Mouse (Mus musculus) urinary bladder, adult 18-20 months (tissue): ENCODE results near the gene Fgf4.

Source experiments
- DNase-seq, 2 experiments: peaks; one replicate each; pipeline ENCODE4 v3.0.0; 2022; ENCODE audit warnings: low spot score in 2 of 2, mixed read lengths in 2 of 2

Fgf4 gene

GRCm38 (mm10) chr7:144847067-144847466, at the start of gene Fgf4:
Gene Fgf4, plus strand, starts transcription at chr7:144847367.
- no peak for DNase-seq

- no peak for DNase-seq
Observed at GRCm38 (mm10) chr7:144798471-144798870, 48.7 kb upstream of the Fgf4 start.

DNA sequence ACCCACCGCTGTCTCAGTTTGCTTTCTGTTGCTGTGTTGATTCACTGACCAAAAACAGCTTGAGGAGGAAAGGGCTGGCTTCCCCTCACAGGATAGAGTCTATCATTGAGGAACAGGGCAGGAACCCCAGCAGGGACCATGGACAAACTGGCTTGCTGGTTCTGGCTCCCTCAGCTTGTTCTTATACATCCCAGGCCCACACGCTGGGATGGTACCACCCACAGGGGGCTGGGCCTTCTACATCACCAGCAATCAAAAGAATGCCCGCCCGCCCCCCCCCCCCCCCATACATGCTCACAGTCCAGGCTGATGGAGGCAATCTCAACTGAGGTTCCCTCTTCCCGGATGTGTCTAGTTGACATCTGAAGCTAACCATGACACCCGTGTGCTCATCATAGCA, 40.1 kb upstream of the Fgf4 start:
- DNase-seq, result no peak

GRCm38 (mm10) chr7:144807976-144808577, 39.1 kb upstream of the Fgf4 start:
- DNase-seq, result no peak

DNA sequence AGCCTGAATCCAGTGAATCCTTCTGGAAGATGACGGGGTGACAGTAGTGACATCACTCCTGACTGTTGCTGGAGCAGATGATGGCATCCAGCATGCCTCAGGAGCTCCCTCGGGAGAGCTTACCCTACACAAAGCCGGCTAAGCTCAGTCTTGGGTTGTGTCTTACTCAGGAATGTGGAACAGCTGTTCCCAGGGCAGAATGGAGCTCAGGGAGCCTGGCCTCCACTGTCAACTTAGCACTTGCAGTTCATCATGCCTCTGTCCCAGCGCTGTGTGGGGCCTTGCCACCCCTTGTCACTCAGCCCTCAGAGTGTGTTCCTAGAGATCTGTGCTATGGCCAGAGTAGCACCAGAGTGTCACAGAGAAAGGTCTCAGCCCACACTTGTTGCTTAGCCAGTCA, 35.6 kb upstream of the Fgf4 start:
- no peak for DNase-seq

- DNase-seq, result no peak
Observed at GRCm38 (mm10) chr7:144821901-144822300, 25.3 kb upstream of the Fgf4 start.

- DNase-seq, result no peak
Observed at GRCm38 (mm10) chr7:144823988-144824387, 23.2 kb upstream of the Fgf4 start.

DNA sequence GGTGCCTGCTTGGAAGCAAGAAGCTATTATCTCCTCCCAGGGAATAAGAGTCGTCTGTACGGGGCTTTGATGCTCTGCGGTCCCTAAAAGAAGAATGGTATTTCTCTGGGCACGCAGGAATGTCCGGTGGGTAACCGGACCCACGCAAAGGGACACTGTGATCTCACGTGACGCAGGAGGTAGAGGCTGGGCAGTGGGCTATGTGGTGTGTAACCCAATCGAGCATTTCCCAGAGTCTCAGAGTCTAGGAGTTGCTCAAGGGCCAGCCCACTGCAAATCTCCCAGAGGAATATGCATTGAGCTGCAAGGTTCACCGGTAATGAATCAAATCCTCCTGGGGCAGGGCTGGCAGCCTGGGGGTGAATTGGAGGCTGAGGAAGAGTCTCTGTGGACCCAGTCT, 18.8 kb upstream of the Fgf4 start:
- no peak for DNase-seq

DNA sequence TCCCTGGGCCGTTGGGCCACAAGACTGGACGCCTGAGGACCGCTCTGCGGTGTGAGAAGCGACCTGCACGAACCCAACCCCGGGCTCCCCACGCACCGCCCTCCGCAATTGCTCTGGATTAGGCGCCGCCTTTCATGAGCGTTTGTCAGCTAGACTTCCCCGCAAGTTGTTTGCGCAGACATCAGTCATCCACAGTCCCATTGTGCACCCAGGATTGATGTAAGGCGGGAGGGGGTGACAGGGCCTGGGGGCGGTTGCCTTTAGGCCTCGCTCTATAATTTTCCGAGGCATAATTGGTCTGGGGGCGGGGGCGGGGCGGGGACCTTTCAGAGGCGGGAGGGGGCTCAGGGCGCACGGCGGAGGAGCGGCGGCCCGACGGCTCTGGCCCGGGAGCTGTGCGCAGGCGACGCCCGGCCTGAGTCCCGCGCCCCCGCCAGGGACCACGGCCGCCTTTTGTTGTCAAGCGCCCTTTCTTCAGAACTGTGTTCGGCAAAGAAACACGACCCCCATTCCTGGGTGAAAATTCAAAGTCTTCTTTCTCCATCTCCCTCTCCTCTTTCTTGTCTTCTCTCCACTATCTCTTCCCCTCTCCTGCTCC, 9.2 kb upstream of the Fgf4 start, which contains the start of gene Fgf3:
TSS of gene Fgf3 (plus strand) at position 193 of the 598 bp plus-strand sequence.
- DNase-seq, result no peak

- DNase-seq, result peak in 1 of 2 experiments; percentile 9
Observed at GRCm38 (mm10) chr7:144838522-144839503, 8.4 kb upstream of the Fgf4 start.

DNA sequence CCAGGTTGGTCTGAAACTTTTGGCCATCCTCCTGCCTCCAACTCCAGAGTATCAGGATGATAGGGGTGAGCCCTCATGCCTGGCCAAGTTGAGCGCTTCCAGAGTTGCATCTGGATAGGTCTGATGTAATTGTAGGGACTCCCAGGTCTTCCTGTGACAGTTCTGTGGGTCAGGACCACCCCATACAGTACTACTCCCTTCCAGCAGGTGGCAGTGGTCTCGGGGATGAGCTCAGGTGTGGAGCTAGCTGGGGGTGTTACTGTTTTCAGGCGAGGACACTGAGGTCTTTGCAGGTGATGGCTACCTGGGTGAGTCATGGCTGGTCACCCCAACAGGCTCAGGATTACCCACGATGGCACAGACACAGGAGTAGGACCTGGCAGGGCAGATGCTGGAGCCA, 1.0 kb upstream of the Fgf4 start:
- peak in 1 of 2 experiments; percentile 27 for DNase-seq

- no peak for DNase-seq
Observed at GRCm38 (mm10) chr7:144851321-144851720, 4.2 kb downstream of the Fgf4 start.

DNA sequence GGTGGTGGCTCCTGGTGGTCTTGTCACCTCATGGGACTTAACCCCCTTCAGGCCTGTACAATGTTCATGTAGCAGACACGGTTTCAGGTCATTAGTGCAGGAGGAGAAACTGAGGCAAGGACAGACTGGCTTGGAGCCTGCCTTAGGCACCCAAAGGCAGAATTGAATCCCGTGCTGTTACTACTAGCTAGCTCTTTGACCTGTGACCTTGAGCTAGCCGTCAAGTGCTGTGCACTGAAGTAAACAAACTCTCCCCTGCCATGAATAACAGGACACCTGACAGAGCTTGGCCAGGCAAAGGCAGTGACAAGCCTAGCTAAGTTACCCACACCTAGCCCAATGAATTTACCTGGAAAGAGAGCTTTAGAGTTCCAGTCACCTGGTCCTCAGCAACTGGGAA, 7.8 kb downstream of the Fgf4 start:
- no peak for DNase-seq

DNA sequence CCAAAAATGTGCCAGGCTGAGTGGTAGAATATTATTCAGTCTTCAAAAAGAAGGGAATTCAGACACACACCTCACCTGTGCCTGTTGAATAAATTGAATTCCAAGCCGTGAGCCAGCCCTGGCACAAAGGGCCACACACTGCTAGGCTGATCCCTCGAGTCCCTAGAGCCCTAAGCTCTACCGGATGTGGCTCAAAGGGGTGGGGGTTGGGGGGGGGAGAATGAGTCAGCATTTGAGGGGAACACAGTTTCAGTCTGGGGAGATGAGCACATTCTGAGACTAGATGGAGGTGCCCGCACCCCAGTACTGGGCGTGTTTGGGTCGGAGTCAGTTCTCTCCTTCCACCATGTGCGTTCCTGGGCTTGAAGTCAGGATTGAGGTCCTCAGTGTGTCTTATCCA, 10.0 kb downstream of the Fgf4 start:
- DNase-seq, result no peak

GRCm38 (mm10) chr7:144857826-144858342, 10.7 kb downstream of the Fgf4 start:
- DNase-seq, result no peak

GRCm38 (mm10) chr7:144858702-144859101, 11.5 kb downstream of the Fgf4 start:
- no peak for DNase-seq

DNA sequence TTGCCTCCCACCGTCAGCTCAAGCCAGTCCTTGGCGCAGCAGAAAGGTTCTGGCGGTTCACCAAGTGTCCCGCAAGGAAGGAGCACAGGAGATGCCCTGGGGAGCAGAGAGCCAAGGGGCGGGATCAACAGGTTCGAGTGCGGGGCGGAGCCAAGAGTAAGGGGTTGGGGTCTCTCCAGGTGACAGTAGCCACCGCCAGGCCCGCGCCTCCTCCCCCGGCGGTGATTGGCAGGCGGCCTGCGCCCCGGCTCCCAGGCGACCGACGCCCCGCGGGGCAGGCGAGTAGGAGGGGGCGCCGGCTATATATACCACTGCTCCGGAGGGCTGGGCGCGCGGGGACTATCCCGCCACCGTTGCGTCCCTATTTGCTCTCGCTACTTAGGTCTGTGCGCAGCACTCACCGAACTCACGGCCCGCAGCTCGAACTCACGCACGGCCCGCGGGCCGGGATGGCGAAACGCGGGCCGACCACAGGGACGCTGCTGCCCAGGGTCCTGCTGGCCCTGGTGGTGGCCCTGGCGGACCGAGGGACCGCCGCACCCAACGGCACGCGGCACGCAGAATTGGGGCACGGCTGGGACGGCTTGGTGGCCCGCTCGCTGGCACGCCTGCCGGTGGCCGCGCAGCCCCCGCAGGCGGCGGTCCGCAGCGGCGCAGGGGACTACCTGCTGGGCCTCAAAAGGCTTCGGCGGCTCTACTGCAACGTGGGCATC, 14.0 kb downstream of the Fgf4 start:
- DNase-seq, result no peak

DNA sequence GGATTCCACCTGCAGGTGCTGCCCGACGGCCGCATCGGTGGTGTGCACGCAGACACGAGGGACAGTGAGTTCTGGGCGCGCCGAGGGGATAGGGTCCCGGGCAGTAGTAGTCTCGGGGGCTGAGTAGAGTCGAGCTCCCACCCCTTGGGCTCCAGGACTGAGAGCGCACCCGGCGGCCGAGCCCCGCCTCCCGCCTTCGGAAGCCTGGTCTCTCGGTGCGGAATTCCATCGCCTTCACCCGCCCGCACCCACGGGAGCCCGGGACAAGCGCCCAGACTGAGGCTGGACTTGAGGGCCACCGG, 14.6 kb downstream of the Fgf4 start:
- no peak for DNase-seq

DNA sequence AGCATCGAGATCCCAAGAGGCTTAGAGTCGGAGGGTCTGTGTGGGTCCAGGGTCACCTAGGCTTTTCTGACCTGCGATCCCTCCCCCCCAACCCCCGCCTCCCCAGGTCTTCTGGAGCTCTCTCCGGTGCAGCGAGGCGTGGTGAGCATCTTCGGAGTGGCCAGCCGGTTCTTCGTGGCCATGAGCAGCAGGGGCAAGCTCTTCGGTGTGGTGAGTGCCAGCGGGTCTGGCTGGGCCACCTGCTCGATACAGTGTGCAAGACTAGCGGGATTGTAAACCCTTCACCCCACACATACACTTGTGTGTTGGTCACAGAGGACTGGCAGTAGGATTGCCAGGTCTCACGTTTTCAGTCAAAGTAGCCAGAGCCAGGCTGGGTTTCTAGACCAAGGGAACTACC, 15.0 kb downstream of the Fgf4 start:
- DNase-seq, result no peak

- no peak for DNase-seq
Observed at GRCm38 (mm10) chr7:144862712-144863111, 15.5 kb downstream of the Fgf4 start.

GRCm38 (mm10) chr7:144863196-144863595, 16.0 kb downstream of the Fgf4 start:
- no peak for DNase-seq

- DNase-seq, result no peak
Observed at GRCm38 (mm10) chr7:144864160-144864670, 17.0 kb downstream of the Fgf4 start.
